Mouse (Mus musculus): ENCODE data around the gene Dcakd. TPM values are rescaled to one million over a fixed set of nuclear protein-coding genes. Genes with fewer than 3 reads are reported as not detected.

Gene Dcakd
- polyA plus RNA-seq, 1 experiment from 2014 or later, result 152 TPM

DNA sequence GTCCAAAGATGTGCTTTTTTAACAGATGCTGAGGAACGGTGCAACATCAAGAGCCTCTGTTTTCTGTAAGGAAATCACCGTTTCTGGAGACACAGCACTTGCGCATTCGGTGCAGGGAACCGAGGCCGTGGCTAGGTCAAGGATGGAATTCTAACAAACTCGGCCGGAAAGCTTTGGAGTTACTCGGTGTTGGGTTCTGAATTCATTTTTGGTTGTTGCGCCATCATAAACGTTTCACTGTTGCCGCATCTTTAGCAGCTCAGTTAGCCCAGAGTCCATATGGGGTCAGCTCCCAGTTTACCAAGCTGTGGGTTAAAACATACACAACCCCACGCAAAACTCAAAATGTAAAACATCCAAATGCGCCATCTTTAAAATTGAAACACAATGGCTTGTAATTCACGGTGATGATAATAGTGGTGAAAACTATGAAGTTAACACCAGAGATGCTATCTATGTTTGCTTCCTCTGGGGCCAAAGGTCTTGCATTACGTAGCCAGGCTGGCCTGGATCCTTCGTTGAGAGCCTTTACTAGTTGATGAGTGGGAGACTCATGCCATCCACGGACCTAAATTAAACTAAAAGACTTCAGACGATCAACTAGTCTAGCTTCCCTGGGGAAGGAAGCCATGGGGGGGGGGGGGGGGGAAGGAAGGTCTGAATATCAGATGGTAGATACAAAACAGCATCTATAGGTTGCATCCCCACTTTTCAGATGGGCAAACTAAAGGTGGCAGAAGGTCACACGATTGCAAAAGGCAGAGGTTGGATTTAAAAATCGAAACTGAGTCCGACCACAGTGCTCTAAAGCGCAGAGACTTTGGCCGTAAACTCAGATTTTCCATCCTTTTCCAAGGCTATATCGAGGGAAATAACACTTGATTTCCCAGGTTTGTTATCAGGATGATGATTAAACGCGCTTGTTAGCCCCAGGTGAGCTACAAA lies 12.0 kb downstream of the Dcakd start:
- H3K9ac ChIP-seq (replicated peaks), result peak overlapping the region; percentile 72
- H3K36me3 ChIP-seq, result no peaks in the 10 kb centered on the region
- H3K4me2 ChIP-seq (replicated peaks), result peak overlapping the region; percentile 64
- H3K4me1 ChIP-seq, result peaks cover 17% of the 10 kb centered on the region
- WGBS, result 45% methylated on average over 27 of the region's 27 CpGs
- peak overlapping the region; percentile 55 for H3K4me3 ChIP-seq
- no peak for ATAC-seq (replicated peaks)
- H3K9me3 ChIP-seq, result no peaks in the 10 kb centered on the region
- H3K27me3 ChIP-seq, result no peaks in the 10 kb centered on the region
- H3K27ac ChIP-seq (replicated peaks), result peak overlapping the region; percentile 90

DNA sequence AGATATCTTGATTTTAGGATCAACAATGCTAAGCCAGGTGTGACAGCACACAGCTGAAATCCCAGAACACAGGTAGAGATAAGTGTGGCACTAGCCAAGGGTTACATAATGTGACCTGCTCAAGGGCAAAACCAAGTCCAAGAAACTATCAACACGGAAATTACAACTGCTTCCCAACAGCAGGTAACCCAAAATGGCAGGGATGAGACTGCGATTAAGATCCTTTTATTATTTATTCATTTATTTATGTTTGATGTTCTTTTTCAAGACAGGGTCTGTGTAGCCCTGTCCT lies 17.0 kb downstream of the Dcakd start:
- H3K27ac ChIP-seq (replicated peaks), result no peak overlapping the region
- H3K4me2 ChIP-seq (replicated peaks), result no peak overlapping the region
- H3K9ac ChIP-seq (replicated peaks), result no peak overlapping the region
- peaks cover 22% of the 10 kb centered on the region for H3K4me1 ChIP-seq
- WGBS, result 95% methylated on average over 2 of the region's 2 CpGs
- H3K27me3 ChIP-seq, result no peaks in the 10 kb centered on the region
- ATAC-seq (replicated peaks), result no peak
- no peaks in the 10 kb centered on the region for H3K9me3 ChIP-seq
- no peaks in the 10 kb centered on the region for H3K36me3 ChIP-seq
- H3K4me3 ChIP-seq, result no peak overlapping the region

DNA sequence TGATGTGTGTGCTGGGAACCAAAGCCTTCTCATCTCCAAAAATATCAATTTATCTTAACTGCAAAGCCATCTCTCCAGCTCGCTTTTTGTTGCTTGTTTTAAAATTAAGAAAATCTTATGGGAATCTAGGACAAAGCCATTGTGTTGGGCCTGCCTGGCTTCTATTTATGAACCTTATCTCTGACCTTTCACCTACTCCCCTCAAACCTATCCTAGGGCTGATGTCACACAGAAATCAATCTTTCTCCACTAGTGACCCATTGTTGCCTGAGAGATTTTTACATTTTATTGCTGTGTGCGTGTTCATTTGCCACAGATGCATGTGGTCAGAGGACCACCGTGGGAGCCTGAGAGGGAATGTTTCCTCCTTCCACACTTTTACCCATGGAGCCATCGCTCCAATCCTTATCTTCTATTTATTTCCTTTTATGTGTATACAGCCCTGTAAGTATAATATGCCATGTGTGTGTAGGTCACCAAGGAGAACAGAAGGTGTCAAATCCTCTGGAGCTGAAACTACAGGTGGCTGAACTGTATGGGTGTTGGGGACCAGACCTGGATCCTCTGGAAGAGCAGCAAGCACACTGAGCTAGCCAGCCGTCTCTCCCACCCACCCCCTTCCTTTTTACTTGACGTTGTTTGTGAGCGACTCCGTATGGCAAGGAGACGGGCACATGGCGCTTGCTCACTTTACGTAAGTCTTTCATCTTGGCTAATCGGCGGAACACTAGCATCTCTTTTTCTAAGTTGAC lies 17.5 kb downstream of the Dcakd start:
- no peak overlapping the region for H3K27ac ChIP-seq (replicated peaks)
- no peak for ATAC-seq (replicated peaks)
- no peaks in the 10 kb centered on the region for H3K27me3 ChIP-seq
- H3K9me3 ChIP-seq, result no peaks in the 10 kb centered on the region
- no peaks in the 10 kb centered on the region for H3K36me3 ChIP-seq
- WGBS, result 91% methylated on average over 13 of the region's 13 CpGs
- H3K4me2 ChIP-seq (replicated peaks), result no peak overlapping the region
- H3K9ac ChIP-seq (replicated peaks), result no peak overlapping the region
- peaks cover 17% of the 10 kb centered on the region for H3K4me1 ChIP-seq
- H3K4me3 ChIP-seq, result no peak overlapping the region

DNA sequence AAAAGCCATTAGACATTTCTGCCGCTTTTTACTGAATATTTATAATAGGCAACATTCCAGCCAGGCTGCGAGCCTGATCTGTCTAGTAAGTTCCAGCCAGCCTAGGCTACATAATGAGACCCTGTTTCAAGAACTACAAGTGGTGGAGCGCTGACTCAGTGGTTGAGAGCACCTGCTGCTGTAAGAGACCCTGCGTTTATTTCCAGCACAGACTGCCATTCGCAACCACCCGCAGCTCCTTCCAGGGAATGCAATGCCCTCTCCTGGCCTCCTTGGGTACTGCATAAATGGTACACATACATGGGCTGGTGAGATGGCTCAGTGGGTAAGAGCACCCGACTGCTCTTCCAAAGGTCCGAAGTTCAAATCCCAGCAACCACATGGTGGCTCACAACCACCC lies 18.9 kb downstream of the Dcakd start:
- 85% methylated on average over 8 of the region's 8 CpGs for WGBS
- Histone ChIP-seq H3K4me1 (peaks cover 6% of the 10 kb centered on the region; the same call in 1 of the 2 replicates), H3K9ac (replicated peaks) (no peak overlapping the region), H3K4me2 (replicated peaks) (no peak overlapping the region), H3K4me3 (no peak overlapping the region), H3K27ac (replicated peaks) (no peak overlapping the region), H3K36me3 (no peaks in the 10 kb centered on the region), H3K9me3 (no peaks in the 10 kb centered on the region), H3K27me3 (no peaks in the 10 kb centered on the region)
- no peak for ATAC-seq (replicated peaks)

DNA sequence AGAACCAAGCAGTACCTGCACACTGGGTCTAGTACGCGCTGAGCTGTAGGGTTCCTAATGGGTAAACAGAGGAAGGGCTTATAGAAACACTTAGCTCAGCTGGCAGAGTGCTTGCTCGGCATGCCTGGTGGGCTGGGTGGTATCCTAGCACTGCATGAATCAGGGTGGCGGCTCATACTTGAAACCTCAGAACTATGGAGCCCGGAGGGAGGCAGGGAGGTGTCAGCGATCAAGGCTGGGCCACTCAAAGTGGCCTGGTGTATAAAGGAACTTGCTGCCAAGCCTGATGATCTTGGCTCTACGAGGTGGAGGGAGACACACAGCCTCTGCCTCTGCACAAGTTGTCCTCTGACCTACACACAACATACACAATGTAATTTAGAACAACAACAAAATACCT lies 19.6 kb downstream of the Dcakd start:
- Histone ChIP-seq H3K27ac (replicated peaks) (no peak overlapping the region), H3K4me1 (peaks cover 6% of the 10 kb centered on the region; the same call in 1 of the 2 replicates), H3K4me3 (no peak overlapping the region), H3K9ac (replicated peaks) (no peak overlapping the region), H3K4me2 (replicated peaks) (no peak overlapping the region), H3K36me3 (no peaks in the 10 kb centered on the region), H3K9me3 (no peaks in the 10 kb centered on the region), H3K27me3 (no peaks in the 10 kb centered on the region)
- no peak for ATAC-seq (replicated peaks)
- WGBS, result 84% methylated on average over 7 of the region's 7 CpGs

DNA sequence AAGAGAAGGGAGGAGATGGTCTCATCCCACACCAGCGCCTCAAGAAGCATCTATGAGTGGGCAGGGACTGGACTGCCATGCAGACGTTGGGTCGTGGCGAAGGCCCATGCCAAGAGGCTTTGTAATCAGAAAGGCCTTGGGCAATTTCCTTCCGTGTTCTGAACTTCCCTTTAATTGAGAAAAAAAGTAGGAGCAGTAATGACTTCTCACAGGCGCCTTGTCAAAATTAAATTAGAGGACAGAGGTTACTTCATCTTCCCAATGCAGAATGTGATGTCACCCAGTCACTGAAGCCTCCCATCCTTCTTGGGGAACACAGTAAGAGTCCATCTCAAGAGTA lies 21.2 kb downstream of the Dcakd start:
- peaks cover 15% of the 10 kb centered on the region for H3K4me1 ChIP-seq
- no peaks in the 10 kb centered on the region for H3K27me3 ChIP-seq
- H3K9me3 ChIP-seq, result no peaks in the 10 kb centered on the region
- H3K4me3 ChIP-seq, result no peak overlapping the region
- WGBS, result 82% methylated on average over 6 of the region's 6 CpGs
- no peak overlapping the region for H3K27ac ChIP-seq (replicated peaks)
- H3K36me3 ChIP-seq, result no peaks in the 10 kb centered on the region
- no peak overlapping the region for H3K9ac ChIP-seq (replicated peaks)
- H3K4me2 ChIP-seq (replicated peaks), result no peak overlapping the region
- no peak for ATAC-seq (replicated peaks)

DNA sequence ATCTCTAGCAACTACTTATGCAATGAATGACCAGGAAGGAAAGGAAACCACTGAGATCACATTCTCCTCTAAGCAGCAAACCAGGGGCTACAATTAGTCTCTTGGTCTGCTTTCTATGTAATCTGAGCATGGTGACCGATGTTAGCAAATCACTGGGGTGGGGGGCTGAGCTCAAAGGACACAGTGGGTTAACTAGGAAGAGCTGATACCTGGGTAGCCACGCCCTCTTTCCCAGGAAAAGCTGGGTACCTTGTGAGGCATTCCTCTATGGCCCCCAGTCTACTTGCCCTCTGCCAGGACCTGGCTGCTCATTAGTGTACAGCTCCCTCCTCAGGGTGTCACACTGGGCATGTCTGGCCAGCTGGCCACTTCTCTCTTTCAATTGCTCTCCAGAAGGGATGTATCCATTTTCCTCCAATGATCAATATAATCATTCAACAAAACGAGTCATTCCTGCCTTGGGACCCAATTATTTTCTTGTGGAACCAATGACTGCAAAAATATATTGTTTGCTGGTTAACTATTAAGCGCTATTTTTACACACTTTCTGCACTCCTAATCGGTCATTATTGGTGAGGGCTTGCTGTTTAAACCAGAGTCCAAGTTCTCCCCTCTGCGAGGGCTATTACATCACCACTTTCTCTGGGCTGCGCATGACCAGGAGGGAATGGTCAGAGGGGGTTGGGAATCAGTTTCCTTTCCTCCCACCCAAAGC lies 21.7 kb downstream of the Dcakd start:
- no peak for ATAC-seq (replicated peaks)
- WGBS, result 91% methylated on average over 7 of the region's 7 CpGs

DNA sequence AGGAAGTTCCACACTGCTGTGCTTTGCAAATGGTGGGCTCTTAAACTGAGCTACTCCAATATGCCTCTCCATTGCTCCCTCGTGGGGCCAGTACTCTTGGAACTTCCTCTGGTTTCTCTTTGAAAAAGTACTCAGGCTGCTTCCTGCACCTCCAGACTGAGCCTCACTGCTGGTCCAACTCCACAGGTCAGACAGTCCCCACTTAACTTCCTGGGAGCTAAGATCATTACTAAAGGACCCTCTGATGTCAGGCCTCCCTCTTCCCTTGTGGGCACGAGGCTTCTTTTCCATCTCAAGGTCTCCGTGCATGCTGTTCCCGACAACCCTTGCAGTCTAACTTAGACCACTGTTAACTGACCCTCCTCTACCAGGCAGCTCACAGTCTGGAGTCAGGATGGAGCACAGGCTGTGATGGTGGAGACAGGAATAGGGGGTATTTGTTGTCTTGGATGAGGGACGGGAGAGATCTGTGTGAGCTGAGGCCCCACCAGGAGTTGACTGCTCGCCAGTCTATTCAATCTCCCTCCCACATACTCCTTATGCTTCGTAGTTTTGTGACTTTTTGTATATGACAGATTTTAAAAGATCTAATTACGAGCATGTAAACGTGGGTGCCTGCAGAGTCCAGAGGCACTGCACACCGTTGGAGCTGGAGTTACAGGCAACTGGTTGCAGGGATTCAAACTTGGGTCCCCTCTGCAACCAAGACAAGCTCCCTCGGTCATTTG lies 22.7 kb downstream of the Dcakd start:
- WGBS, result 88% methylated on average over 11 of the region's 11 CpGs
- Histone ChIP-seq H3K27ac (replicated peaks) (no peak overlapping the region), H3K9me3 (no peaks in the 10 kb centered on the region)

More for the DNA sequence above, 21.7 kb downstream of the Dcakd start:
- peaks cover 15% of the 10 kb centered on the region for H3K4me1 ChIP-seq
- H3K4me3 ChIP-seq, result no peak overlapping the region
- no peaks in the 10 kb centered on the region for H3K36me3 ChIP-seq
- no peak overlapping the region for H3K4me2 ChIP-seq (replicated peaks)
- no peak overlapping the region for H3K27ac ChIP-seq (replicated peaks)
- H3K9ac ChIP-seq (replicated peaks), result no peak overlapping the region
- H3K9me3 ChIP-seq, result no peaks in the 10 kb centered on the region
- no peaks in the 10 kb centered on the region for H3K27me3 ChIP-seq

DNA sequence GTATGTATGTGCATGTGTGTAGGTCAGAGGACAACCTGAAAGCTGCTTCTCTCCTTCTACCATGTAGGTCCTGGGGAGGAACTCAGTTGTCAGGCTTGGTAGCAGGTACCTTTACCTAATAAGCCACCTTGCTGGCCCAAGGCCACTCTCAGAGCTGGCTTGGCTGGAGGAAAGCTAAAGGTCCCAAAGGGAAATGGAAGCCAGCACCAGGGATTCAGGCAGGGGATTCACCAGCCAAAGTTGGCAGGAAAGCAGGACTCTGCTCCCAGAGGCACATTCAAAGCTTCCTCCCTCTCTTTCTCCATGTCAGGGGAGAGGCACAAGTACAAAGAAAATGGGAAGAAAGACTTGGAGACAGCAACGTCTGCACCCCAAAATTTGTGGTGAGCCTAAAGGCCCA lies 23.3 kb downstream of the Dcakd start:
- Histone ChIP-seq H3K4me2 (replicated peaks) (no peak overlapping the region), H3K9me3 (no peaks in the 10 kb centered on the region), H3K4me1 (peaks cover 15% of the 10 kb centered on the region), H3K9ac (replicated peaks) (no peak overlapping the region), H3K27ac (replicated peaks) (no peak overlapping the region), H3K36me3 (peaks cover 5% of the 10 kb centered on the region; the same call in 1 of the 2 replicates), H3K4me3 (no peak overlapping the region), H3K27me3 (no peaks in the 10 kb centered on the region)
- 100% methylated on average over 1 of the region's 1 CpGs for WGBS
- no peak for ATAC-seq (replicated peaks)

More for the DNA sequence above, 22.7 kb downstream of the Dcakd start:
- H3K9ac ChIP-seq (replicated peaks), result no peak overlapping the region
- no peaks in the 10 kb centered on the region for H3K27me3 ChIP-seq
- ATAC-seq (replicated peaks), result no peak
- H3K4me2 ChIP-seq (replicated peaks), result no peak overlapping the region
- no peaks in the 10 kb centered on the region for H3K36me3 ChIP-seq
- H3K4me3 ChIP-seq, result no peak overlapping the region
- H3K4me1 ChIP-seq, result peaks cover 15% of the 10 kb centered on the region

DNA sequence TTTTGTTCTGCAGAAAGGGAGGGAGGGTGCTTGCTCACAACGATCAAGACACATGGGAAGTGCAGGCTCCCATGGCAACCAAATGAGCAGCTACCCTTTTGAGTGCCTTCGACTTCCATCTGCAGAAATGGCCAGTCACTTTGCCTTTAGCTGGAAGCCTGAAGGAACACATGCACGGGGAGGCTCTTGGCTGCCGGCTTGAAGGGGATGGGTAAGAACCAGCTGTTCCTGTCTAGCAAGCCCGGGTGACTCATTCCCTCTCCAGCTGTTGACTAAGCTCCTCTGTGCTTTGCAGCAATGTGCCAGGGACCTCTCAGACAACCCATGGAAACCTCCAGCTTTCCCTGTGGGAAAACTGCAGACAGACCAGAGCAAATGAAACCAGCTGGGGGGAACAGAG lies 24.9 kb downstream of the Dcakd start:
- no peaks in the 10 kb centered on the region for H3K27me3 ChIP-seq
- peak; percentile 43; the same call in 1 of the 2 replicates for ATAC-seq (replicated peaks)

DNA sequence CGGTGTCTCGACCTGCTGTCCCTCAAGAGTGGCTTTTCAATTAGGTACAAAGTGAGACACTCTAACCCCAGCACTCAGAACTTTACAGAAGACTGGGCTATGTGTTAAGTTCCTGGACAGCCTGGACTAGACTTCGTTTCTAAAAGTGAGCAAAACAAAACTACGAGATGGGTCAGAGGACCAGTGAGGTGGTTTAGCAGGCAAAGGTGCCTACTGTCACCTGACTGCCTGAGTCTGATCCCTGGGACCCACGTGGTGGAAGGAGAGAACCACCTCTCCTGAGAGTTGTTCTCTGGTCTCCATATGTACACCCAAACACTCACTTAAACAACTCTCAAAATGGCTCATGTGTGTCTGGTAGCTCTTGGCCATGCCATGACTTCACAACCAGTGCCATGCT lies 27.1 kb downstream of the Dcakd start:
- Histone ChIP-seq H3K9ac (replicated peaks) (no peak overlapping the region), H3K27ac (replicated peaks) (no peak overlapping the region), H3K4me3 (no peak overlapping the region), H3K4me2 (replicated peaks) (no peak overlapping the region), H3K27me3 (no peaks in the 10 kb centered on the region), H3K9me3 (no peaks in the 10 kb centered on the region), H3K36me3 (peaks cover 42% of the 10 kb centered on the region), H3K4me1 (peaks cover 9% of the 10 kb centered on the region)
- WGBS, result 86% methylated on average over 5 of the region's 5 CpGs
- no peak for ATAC-seq (replicated peaks)

More for the DNA sequence above, 24.9 kb downstream of the Dcakd start:
- Histone ChIP-seq H3K4me3 (no peak overlapping the region), H3K9ac (replicated peaks) (no peak overlapping the region), H3K9me3 (no peaks in the 10 kb centered on the region), H3K4me2 (replicated peaks) (no peak overlapping the region), H3K4me1 (peaks cover 15% of the 10 kb centered on the region), H3K36me3 (peaks cover 21% of the 10 kb centered on the region), H3K27ac (replicated peaks) (peak overlapping the region; percentile 57)
- 38% methylated on average over 5 of the region's 5 CpGs for WGBS
